Mouse (Mus musculus) liver (tissue): ENCODE measurements around the gene Oser1.
"Not testable (repeated sequence)": the region's sequence is repeated elsewhere in the genome, so short reads cannot be mapped to it uniquely, and the experiment has no call there.

ENCODE experiments used
- DNase-seq: peaks from one replicate; pipeline ENCODE4 v3.0.0-alpha.2; 2020; ENCODE audit warnings: mixed read lengths

Gene Oser1

DNA sequence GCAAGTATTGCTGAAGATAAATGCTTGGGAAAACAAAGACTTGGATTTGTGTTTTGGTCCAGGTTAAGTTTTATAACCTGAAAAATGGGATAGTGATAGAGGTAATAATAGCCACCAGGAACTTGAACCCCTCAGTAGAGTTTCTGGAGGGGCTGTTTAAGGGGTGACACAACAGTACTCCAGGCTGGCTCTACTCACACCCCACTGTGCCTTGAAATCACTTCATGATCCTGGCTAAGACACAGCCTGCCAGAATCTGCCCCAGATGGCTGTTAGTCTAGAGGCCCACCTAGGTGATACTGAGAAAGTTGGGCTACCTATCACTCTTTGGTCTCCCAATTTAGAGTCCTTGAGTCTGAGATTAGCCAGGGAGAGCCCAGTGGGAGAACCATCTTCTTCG lies 15.0 kb upstream of the Oser1 start:
- DNase-seq = no peak

DNA sequence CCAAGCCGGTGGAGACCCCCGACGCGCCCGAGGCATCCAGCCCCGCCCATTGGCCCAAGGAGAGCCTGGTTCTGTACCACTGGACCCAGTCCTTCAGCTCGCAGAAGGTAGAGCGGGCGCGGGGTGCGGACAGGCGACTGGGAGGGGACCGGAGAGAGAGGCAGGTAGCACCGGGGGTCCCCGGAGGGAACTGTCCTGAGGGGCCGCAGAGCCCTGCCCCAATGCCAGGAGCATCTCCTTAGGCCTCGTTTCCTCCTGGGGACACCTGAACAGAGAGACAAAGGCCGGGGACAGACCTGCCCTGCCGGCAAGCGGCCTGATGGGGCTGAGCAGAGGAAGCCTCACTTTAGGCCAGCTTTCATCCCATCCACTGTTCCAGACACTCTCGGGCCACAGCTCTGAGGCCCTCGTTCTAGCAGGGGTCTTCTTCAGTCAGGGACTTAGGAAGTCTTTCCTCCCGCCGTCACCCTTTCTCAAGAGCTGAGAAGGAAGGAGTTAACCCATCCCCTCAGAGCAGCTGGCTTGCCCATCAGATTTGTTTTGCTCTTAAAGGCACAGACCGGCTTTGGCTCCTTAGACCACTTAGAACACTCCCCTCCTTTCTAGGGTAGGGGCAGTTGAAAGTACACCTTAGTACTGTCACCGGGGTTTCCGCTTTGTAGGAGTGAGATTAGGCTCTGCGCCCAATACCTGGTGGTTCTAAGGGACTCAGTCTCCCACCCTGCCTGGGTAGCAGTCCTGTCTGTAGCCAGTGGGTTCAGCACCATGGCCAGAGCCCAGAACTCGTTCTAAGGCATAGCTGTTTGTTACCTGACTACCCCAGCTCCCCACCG lies 14.3 kb upstream of the Oser1 start:
- peak; percentile 43 for DNase-seq

DNA sequence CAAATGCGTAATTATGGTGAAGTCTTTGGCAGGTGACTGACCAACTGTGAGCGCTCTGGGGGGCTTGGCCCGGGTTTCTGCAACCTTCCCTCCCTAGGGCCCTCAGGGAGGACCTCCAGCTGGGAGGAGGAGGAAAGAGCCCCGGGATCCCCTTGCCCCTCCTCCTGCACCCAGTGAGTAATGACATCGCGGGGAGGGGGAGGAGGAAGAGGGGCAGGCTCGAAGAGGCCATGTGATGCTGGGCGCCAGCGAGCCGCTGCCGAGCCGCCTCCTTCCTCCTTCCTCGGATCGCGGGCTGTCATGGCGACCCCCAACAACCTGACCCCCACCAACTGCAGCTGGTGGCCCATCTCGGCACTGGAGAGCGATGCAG lies 13.7 kb upstream of the Oser1 start, which contains the start of gene Gdap1l1:
TSS of gene Gdap1l1 (plus strand) at position 231 of the 373 bp plus-strand sequence.
- no peak for DNase-seq

DNA sequence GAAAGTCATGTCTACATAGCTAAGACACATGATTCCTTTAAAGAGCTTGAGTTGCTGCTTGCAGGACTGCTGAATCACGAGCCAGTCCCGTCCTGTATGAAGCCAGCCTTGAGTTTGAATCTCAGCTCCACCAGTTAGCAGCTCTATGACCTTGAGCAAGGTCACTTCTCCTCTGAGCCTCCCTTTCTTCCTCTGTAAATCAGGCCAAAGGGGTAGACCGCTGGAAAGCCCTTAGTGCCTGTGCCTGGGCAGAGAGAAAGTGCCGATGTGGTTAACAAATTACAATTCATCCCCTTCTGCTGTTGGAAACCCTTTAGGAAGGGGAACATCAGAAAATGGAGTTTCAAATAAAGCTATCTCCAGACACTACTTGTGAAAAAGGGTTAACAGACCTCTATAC lies 13.3 kb upstream of the Oser1 start:
- no peak for DNase-seq

DNA sequence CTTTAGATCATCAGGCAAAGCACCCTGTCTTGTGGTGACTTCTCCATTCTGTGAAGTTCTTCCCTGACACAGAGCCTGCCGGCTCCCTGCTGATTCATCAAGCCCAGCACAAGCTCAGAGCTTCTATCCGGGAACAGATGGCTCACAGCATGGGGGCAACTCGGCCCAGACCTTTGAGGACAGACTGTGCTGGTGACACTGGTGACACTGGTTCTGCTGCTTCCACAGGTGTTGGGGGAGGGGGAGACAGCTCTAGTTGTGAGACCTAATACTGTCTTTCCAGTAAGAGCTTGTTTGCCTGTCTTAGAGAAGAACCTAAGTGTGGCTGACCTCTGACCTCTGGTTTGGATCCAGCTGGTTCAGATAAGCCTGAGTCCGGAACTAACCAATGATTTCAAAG lies 9.5 kb upstream of the Oser1 start:
- no peak for DNase-seq

DNA sequence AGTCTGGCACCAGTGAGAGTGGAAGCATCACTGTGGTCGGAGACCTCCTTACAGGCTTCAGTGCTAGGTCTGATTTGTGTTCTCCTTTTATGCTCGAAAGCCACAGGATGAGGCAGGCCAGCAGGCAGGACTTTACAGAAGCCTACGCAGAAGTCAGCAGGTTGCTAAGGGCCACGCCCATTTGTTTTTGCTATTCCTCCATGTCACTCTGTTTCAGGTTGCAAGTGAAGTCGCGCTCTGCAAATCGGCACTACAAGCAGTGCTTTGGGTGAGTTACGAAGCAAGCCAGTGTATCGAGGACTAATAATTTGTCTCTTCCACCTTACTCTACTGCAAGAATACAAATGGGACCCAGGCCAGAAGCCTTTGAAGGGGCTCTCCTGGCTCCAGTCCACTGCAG lies 6.8 kb upstream of the Oser1 start:
- DNase-seq = no peak

DNA sequence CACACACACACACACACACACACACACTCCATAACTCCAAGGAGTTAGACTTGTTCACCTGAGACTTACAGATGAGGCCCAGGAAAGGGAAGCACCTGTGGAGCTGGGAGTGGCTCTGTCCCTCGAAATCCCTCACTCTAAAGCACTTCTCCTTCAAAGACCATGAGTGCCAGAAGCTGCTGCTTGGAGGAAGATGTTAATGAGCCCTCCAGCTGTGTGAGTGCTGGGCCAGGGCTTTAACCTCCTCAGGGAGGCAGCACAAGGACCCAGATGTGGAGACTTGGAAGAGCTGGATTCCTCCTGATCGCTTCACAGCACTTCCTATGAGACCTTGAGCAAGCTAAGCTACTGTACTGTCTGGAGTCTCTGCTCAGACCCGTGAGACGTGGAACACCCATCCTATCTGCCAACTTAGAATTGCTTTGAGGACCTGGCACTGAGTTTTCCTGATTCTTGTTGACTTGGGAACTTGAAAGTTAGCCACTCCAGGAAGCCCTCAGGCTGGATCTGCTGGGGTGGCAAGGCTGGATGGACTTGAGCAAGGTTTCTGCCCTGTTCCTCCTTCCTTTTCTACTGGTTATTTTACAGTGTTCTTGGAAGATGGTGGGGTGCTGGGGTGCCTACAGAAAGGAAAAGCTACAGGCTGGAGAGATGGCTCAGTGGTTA lies 4.0 kb upstream of the Oser1 start:
- no peak for DNase-seq

DNA sequence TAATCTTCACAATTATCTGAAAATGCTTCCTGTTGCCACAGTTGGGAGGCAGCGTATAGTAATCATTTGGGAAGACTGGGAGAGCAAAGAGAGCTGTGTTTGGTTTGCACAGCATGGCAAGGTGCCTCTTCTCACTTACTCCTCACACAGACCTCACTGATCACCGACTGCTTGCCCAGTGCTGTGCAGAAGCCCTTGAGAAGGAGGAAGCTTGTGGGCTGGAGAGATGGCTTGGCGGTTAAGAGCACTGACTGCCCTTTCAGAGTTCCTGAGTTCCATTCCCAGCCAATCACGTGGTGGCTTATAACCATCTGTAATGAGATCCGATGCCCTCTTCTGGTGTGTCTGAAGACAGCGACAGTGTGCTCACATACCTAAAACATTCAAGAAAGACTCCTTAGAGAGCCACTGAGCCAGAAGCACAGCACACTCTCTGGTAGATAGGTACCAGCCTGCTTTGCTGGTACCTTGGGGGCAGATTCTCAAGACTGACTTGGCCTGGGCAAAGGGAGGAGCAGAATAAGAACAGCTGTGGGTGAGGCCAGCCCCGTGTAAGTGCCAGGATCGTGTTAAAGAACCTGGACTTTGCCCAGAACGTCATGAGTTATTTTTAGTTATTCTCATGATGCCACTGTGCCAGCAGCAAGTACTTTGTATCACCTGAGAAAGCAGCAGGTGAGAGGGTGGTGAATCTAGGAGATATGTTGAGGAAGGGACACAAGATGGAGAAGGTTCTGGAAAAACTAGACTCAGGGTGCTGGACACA lies 1.4 kb downstream of the Oser1 start:
- DNase-seq = no peak

DNA sequence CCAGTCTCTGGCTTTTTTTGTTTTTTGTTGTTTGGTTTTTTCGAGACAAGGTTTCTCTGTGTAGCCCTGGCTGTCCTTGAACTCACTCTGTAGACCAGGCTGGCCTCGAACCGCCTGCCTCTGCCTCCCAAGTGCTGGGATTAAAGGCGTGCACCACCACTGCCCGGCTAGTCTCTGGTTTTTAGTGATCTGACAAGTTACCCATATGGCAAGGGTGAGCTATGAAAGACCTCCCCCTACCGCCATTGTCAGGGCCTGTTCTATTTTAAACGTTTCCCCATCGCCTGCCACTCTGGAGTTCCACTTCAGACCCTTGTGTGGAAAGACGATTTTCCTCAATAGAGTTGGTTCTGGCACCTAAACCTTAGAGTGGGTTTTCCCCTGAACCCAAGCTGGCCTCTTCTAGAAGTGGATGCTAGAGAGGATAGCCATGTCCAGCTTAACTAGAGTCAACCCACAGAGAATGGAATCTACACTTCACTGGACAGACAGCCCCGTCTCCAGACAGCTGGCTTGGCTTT lies 4.1 kb downstream of the Oser1 start:
- DNase-seq = no peak

DNA sequence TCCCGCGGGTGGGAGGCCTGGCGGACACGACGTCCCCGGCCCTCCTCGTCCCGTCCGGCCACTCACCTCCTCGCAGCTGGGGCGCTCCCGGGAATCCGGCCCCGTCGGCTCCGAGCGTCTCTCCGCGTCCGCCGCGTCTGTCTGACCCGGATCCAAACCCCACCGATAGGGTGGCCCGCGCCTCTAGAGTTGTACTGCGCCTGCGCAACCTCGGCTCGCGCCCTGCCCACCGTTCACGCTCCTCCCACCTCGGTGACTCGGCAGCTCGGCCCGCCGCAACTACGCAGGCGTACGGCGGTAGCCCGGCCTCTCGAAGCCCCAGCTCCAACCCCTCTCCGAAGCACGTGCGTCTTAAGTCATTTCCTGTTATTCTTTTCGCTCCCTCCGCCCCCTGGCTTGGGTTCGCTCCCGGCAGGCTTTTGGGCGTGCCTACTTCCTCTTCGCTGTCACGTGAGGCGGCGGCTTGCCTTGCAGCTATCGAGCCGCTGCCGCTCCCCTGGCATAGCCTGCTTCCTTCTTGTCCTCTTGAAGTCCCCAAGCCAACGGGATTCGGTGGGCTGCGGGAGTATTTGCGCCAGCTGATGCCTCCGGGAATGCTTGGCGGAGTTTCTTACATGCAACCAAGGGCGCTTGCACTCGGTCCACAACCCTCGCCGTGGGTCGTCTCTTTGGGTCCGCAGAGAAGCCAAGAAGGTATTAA lies 5.0 kb downstream of the Oser1 start:
- DNase-seq = peak; percentile 99

DNA sequence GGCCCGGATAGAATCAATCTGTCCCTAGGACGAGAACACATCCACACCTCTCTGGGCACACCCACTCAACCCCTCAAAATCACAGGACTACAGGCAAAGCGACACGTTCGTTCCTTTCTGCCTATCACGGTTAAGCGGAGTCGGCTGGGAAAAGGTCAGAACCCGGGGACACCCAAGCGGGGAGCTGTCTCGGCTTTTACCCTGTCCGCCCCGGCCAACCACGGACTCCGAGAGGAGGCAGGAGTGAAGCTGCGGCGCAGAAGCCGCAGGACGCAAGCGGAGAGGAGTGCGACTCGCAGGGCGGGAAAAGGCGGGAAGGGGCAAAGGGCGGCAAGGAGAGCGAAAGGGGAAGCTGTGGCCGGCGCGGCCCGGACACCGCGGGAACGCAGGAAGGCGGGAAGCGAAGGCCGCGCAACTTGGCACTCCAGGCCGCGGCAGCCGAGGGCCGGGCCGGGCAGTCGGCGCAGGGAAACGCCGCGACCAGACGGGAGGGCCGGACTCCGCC lies 5.6 kb downstream of the Oser1 start:
- peak; percentile 65 for DNase-seq

DNA sequence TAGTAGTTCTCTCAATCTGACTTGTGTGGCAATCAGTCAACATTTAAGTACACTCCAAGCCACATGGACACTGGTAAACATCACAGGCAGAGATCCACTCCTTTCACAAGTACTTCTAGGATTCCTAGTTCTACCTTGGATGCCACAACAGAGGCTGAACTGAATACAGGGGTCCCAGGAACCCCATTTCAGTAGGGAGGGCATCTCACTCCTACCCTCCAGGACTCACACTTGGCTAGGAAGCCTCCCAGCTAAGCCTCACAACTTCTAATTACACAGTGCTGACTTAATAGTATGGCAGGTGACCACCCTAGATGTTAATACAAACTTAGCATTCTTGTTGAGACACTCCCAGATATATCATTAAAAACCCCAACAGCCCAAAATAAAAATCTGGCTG lies 6.7 kb downstream of the Oser1 start:
- DNase-seq = no peak

DNA sequence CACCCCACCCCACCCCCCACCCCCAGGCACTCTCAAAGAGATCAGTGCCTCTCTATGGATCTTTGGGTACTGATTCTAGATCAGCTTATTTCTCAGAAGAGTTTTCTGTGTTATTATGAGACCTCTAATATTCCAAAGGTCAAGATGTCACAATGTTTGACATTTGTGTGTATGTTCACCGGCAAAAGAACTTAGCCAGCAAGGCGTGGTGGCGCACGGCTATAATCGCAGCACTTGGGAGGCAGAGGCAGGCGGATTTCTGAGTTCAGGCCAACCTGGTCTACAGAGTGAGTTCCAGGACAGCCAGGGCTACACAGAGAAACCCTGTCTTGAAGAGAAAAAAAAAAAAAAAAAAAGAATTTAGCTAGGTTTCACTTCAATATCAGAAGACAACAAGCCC lies 7.5 kb downstream of the Oser1 start:
- no peak for DNase-seq

DNA sequence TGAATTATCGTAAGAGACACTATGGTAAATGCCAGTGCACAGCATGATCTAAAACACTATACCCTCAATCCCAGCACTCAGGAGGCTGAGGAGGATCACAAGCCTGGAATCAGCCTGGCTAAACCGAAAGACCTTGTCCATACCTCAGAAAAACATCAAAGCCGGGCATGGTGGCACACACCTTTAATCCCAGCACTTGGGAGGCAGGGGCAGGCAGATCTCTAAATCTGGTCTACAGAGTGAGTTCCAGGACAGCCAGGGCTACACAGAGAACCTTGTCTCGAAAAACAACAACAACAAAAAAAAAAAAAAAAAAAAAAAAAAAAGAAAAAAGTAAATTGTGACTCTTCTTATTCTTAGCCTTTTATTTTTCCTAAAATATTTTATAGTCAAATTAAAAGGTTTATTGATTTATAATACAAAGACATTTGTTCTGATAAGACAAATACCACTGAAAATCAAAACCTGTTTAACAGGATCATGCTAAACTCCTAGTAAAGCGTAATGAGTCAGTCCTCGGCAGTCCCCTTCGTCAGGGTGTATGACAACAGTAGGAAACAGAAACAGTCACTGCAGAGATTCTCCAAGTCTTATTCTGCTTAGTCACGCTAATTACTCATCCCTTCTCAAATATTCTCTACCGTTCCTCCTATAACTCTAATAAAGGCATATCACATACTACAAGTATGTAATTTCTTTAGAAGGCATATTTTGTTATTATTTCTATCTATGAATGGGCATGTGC lies 11.5 kb downstream of the Oser1 start:
- no peak for DNase-seq

DNA sequence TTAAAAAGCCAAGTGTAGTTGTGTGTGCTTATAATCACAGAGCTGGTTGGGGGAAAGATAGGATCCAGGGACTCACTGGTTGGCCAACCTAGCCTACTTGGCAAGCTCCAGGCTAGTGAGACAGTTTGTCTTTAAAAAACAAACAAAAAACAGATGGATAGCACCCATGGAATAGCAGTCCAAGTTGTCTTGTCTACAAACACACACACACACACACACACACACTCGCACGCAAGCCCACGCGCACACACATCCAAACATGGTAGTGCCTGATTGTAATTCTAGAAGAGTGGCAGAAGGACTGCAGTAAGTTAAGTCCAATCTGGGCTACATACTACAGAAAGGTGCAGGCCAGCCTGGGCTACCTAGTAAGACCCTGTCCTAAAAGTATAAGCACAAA lies 12.1 kb downstream of the Oser1 start:
- no peak for DNase-seq

DNA sequence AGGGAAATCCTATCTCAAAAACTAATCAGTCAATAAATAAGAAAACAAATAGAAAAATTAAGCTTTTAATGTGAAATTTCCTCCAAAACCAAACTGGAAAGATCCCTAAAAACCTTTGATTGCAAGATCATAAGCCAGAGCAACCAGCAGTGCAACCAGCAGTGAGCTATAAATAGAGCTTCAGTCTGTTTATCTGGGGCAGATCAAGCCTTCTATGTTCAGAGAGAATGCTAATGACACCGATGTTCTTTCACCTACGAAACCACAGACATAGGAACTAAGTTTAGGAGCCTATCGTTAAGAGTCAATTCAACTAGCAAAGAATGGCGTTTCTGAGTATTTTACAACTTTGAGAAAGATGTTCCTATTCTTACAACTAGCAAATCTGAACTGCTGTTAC lies 12.7 kb downstream of the Oser1 start:
- no peak for DNase-seq

DNA sequence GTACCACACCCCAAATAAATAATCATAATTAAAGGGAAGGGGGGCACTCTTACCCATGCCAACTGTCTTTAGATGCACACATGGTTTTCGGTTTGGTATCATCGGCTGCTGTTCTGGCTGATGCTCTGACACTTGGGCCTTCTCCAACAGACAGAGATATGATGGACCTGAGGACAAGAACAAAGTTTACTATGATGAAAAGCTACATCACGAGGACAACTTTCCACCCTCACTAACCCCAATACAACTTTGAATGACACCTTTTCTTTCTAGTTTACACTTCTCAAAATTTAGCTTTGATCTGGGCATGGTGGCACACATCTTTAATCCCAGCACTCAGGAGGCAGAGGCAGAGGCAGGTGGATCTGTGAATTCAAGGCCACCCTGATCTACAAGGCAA lies 13.2 kb downstream of the Oser1 start:
- DNase-seq = not testable (repeated sequence)

DNA sequence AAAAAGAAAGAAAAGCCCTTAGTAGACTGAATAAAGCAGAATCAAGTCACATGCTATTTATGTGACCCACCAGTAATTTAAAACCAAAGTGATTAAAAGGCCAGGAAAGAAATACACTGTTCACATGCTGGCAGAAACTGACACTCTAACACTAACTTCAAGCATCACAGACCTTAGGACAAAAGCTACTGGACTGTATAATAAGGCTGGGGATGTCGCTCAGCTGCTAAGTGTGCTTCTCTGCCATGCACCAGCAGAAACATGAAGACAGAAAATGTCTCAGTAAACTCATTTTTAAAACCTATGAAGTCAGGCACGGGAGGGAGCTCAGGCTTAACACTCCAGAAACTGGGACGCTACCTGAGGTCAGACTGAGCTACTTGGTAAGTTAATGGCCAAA lies 14.3 kb downstream of the Oser1 start:
- DNase-seq = no peak

DNA sequence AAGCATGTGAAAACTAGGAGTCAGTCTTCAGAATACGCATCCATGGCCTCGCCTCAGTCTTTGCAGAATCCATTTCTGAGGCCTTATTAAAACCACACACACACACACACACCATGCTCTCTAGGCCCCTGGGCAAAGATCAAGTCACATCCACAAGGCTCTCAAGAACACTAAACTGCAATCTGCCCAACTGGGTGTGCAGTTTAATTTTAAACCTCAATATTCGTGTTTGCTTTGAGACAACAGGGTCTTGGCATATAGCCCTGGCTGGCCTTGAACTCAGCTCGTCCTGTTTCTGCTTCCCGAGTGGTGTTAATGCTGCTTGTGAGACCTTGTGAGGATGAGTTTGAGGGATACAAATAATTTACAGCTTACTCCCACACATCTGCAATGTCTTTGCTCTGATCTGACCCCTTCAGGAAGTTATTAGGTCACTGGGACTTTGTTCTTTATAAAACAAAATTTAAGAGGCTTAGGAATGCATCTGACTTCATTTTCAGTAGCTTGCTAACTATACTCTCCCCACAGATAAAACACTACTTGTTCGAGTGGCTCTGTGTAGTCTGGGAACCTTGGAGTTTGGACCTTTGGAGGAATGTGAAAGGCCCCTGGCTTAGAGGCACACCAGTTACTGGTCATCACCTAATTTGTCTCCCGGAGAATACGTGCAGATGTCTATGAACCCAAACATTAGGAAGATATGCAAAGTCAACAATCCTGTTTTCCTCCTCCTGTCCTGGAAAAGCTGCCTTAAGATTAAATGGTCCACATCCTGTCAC lies 20.3 kb downstream of the Oser1 start:
- DNase-seq = no peak

DNA sequence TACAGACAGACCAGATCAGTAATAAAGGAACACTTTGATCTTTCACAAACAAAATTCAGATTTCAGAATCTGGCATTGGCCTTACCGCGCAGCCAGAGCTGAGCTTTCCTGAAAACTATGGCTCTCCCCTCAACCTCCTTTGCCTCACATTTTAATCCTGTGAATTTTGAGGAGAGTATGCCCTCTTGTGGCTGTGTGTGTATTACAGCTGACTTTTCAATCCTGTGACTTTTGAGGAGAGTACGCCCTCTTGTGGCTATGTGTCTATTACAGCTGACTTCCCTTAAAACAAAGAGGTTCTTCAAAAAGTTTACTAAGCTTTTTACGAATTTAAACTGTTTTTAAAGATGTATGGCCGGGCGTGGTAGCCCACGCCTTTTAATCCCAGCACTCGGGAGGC lies 23.3 kb downstream of the Oser1 start:
- peak; percentile 79 for DNase-seq

DNA sequence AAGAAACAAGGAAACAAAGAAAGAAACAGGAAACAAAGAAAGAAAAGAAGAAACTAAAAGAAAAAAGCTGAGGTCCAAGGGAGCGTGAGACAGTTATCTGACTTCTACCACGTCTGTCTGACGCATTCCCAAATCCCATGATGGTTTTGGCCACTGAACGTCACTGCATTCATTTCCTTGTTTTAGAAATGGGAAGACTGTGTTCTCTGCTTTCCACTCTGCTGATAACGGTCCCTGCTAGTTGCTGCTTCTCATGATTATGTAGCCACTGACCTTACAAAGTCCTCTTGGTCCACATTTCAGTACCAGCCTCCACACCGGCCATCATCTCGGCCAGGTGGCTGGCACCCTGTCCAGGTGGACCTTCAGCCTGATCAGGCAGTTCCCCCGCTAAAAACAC lies 25.3 kb downstream of the Oser1 start:
- DNase-seq = no peak
